Mouse (Mus musculus): ENCODE measurements around the gene Hsd11b2. TPM values are rescaled to one million over a fixed set of nuclear protein-coding genes. Genes with fewer than 3 reads are reported as not detected.

The Hsd11b2 gene
- polyA plus RNA-seq, 1 experiment from 2014 or later, result 0.94 TPM

DNA sequence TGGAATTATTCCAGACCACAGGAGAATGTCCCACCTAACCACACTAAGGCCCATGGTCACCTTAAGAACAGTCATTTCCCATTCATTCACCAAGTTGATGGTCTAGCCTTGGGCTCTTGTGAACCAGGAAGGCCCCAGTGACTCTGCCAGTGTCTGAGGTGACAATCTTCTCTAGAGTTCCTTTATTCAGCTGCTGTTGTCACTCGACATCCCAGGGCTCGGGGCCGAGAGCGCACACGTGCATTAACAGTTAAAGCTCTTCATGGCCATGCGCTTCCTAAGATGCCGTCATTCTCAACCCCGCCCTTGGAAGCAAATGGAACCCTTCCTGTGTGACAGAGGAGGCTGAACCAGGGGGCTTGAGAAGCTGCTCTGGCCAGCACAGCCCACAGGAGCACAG lies 36.4 kb upstream of the Hsd11b2 start:
- WGBS, result 82% methylated on average over 8 of the region's 8 CpGs
- no peaks in the 10 kb centered on the region for H3K36me3 ChIP-seq (ENCODE audit: control insufficient read depth, insufficient read depth, low read length)
- H3K4me3 ChIP-seq (ENCODE audit: low read depth, low read length), result no peak overlapping the region
- no peak overlapping the region for H3K4me2 ChIP-seq (ENCODE audit: low read depth, low read length)
- no peak overlapping the region for H3K9ac ChIP-seq (replicated peaks; ENCODE audit: low read depth, low read length)
- no peaks in the 10 kb centered on the region for H3K4me1 ChIP-seq (ENCODE audit: control insufficient read depth, insufficient read depth, low read length)
- no peak for ATAC-seq (ENCODE audit: low read depth)
- H3K27me3 ChIP-seq (ENCODE audit: control insufficient read depth, insufficient read depth, low read length), result no peaks in the 10 kb centered on the region
- no peaks in the 10 kb centered on the region for H3K9me3 ChIP-seq (ENCODE audit: control insufficient read depth, low read length)
- no peak overlapping the region for H3K27ac ChIP-seq (ENCODE audit: low read depth, low read length)

DNA sequence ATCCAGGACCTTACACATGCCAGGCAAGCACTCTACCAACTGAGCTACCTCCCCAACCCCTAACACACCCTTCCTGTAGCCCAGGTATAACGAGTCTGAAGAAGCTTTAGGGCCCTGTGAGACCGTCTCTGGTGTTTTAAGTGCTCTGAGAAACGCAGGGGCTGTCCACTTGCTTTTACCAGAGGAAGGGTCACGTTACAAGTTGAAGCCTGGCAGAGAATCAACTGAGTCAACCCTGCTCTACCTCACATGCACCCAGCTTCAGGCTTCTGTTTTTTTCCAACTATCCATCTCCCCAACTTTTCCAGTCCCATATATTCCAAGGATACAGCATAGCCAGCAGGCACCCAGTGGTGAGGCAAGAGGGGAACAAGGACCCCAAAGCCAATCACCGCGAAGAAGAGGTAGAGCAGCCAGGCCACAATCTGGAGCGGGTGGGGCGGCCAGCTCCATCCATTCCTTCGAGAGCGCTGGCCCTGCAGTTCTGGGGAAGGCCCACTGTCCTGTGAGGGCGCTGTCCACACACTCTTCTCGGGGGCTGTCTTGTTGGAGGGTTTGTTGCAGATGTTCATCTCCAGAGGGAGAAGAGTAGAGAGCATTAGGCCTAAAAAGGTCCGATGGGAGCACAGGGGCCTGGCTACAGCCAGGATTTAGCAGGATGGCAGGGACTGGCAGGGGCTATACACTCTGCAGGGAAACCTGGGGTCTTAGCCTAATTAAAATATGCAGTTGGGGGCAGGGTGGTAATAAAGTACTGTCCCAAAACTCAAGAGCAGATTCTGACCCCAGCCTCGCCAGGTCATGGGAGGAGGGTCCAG lies 35.1 kb upstream of the Hsd11b2 start:
- Histone ChIP-seq H3K4me1 (ENCODE audit: control insufficient read depth, insufficient read depth, low read length) (no peaks in the 10 kb centered on the region), H3K4me2 (ENCODE audit: low read depth, low read length) (no peak overlapping the region), H3K9ac (replicated peaks; ENCODE audit: low read depth, low read length) (no peak overlapping the region), H3K27ac (ENCODE audit: low read depth, low read length) (no peak overlapping the region), H3K27me3 (ENCODE audit: control insufficient read depth, insufficient read depth, low read length) (no peaks in the 10 kb centered on the region), H3K9me3 (ENCODE audit: control insufficient read depth, low read length) (no peaks in the 10 kb centered on the region), H3K36me3 (ENCODE audit: control insufficient read depth, insufficient read depth, low read length) (no peaks in the 10 kb centered on the region), H3K4me3 (ENCODE audit: low read depth, low read length) (no peak overlapping the region)
- WGBS, result 30% methylated on average over 14 of the region's 14 CpGs
- peak; percentile 58; the same call in 1 of the 2 replicates for ATAC-seq (ENCODE audit: low read depth)

DNA sequence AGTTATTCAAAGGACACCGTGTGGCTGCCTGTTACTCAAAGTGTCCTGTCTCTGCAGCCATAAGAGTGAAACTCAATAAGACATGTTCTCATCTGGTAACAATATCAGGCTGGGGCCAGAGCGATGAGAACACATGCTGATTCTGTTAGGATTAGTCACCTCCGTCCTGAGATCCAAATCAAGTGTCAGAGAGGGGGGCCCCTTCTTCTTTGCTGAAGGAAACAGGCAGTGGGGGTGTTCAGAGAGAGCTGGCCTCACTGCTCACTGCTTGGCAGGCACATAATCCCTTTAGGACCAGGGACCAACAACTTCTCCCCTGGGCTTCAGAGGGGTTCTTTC lies 34.6 kb upstream of the Hsd11b2 start:
- Histone ChIP-seq H3K9ac (replicated peaks; ENCODE audit: low read depth, low read length) (no peak overlapping the region), H3K27ac (ENCODE audit: low read depth, low read length) (no peak overlapping the region), H3K9me3 (ENCODE audit: control insufficient read depth, low read length) (no peaks in the 10 kb centered on the region), H3K36me3 (ENCODE audit: control insufficient read depth, insufficient read depth, low read length) (no peaks in the 10 kb centered on the region), H3K27me3 (ENCODE audit: control insufficient read depth, insufficient read depth, low read length) (no peaks in the 10 kb centered on the region), H3K4me1 (ENCODE audit: control insufficient read depth, insufficient read depth, low read length) (no peaks in the 10 kb centered on the region), H3K4me2 (ENCODE audit: low read depth, low read length) (no peak overlapping the region), H3K4me3 (ENCODE audit: low read depth, low read length) (no peak overlapping the region)
- 41% methylated on average over 3 of the region's 3 CpGs for WGBS
- no peak; the same call in 1 of the 2 replicates for ATAC-seq (ENCODE audit: low read depth)

- WGBS, result 8% methylated on average over 2 of the region's 2 CpGs
- Histone ChIP-seq H3K9me3 (ENCODE audit: control insufficient read depth, low read length) (no peaks in the 10 kb centered on the region), H3K4me1 (ENCODE audit: control insufficient read depth, insufficient read depth, low read length) (no peaks in the 10 kb centered on the region), H3K4me2 (ENCODE audit: low read depth, low read length) (no peak overlapping the region), H3K27ac (ENCODE audit: low read depth, low read length) (no peak overlapping the region), H3K36me3 (ENCODE audit: control insufficient read depth, insufficient read depth, low read length) (no peaks in the 10 kb centered on the region), H3K4me3 (ENCODE audit: low read depth, low read length) (no peak overlapping the region), H3K27me3 (ENCODE audit: control insufficient read depth, insufficient read depth, low read length) (no peaks in the 10 kb centered on the region), H3K9ac (replicated peaks; ENCODE audit: low read depth, low read length) (no peak overlapping the region)
- peak; percentile 33; the same call in 1 of the 2 replicates for ATAC-seq (ENCODE audit: low read depth)
Measured at GRCm38 (mm10) chr8:105484392-105484791, 34.2 kb upstream of the Hsd11b2 start.

DNA sequence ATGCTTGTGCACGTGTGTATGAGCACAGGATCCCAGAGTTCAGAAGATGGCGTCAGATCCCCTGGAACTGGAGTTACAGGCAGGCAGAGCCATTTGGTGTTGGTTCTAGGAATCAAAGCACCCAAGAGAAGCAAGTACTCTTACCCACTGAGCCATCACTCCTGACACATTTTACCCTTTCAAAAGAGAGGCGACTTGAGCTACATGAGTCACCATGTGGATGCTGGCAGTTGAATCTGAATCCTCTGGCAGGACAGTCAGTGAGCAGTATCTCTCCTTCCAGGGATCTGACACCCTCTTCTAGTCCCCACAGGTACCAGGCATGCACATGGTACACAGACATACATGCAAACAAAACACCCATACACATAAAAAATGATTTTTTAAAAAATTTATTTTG lies 30.5 kb upstream of the Hsd11b2 start:
- H3K27me3 ChIP-seq (ENCODE audit: control insufficient read depth, insufficient read depth, low read length), result no peaks in the 10 kb centered on the region
- H3K4me3 ChIP-seq (ENCODE audit: low read depth, low read length), result no peak overlapping the region
- ATAC-seq (ENCODE audit: low read depth), result no peak
- no peak overlapping the region for H3K9ac ChIP-seq (replicated peaks; ENCODE audit: low read depth, low read length)
- H3K36me3 ChIP-seq (ENCODE audit: control insufficient read depth, insufficient read depth, low read length), result no peaks in the 10 kb centered on the region
- no peaks in the 10 kb centered on the region for H3K9me3 ChIP-seq (ENCODE audit: control insufficient read depth, low read length)
- 71% methylated on average over 3 of the region's 3 CpGs for WGBS
- no peak overlapping the region for H3K27ac ChIP-seq (ENCODE audit: low read depth, low read length)
- H3K4me2 ChIP-seq (ENCODE audit: low read depth, low read length), result no peak overlapping the region
- no peaks in the 10 kb centered on the region for H3K4me1 ChIP-seq (ENCODE audit: control insufficient read depth, insufficient read depth, low read length)

DNA sequence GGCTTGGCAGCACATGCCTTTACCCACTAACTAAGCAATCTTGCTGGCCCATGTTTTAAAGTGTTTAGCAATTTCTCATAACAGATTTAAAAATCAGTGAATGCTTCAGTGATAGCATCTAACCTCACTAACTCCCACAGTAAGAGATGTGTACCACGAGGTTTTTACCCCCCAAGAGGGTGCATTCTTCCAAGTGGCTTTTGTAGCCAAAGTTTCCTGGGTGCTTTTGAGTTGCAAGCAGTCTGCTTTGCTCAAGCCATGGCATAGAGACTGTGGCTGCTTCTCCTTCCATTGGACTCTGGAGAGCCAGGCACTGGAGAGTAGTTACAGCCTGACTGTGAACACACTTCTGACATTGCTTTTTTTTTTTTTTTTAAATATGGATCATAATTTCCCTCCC lies 29.3 kb upstream of the Hsd11b2 start:
- no peak for ATAC-seq (ENCODE audit: low read depth)
- Histone ChIP-seq H3K4me1 (ENCODE audit: control insufficient read depth, insufficient read depth, low read length) (no peaks in the 10 kb centered on the region), H3K27ac (ENCODE audit: low read depth, low read length) (no peak overlapping the region), H3K4me3 (ENCODE audit: low read depth, low read length) (no peak overlapping the region), H3K36me3 (ENCODE audit: control insufficient read depth, insufficient read depth, low read length) (no peaks in the 10 kb centered on the region), H3K9ac (replicated peaks; ENCODE audit: low read depth, low read length) (no peak overlapping the region), H3K9me3 (ENCODE audit: control insufficient read depth, low read length) (no peaks in the 10 kb centered on the region), H3K4me2 (ENCODE audit: low read depth, low read length) (no peak overlapping the region), H3K27me3 (ENCODE audit: control insufficient read depth, insufficient read depth, low read length) (no peaks in the 10 kb centered on the region)
- 50% methylated on average over 1 of the region's 1 CpGs for WGBS

GRCm38 (mm10) chr8:105493495-105493894 lies 25.1 kb upstream of the Hsd11b2 start:
- Histone ChIP-seq H3K27ac (ENCODE audit: low read depth, low read length) (no peak overlapping the region), H3K4me3 (ENCODE audit: low read depth, low read length) (no peak overlapping the region), H3K4me1 (ENCODE audit: control insufficient read depth, insufficient read depth, low read length) (peaks cover 11% of the 10 kb centered on the region; the same call in 1 of the 2 replicates), H3K27me3 (ENCODE audit: control insufficient read depth, insufficient read depth, low read length) (no peaks in the 10 kb centered on the region), H3K9ac (replicated peaks; ENCODE audit: low read depth, low read length) (no peak overlapping the region), H3K9me3 (ENCODE audit: control insufficient read depth, low read length) (no peaks in the 10 kb centered on the region), H3K36me3 (ENCODE audit: control insufficient read depth, insufficient read depth, low read length) (no peaks in the 10 kb centered on the region), H3K4me2 (ENCODE audit: low read depth, low read length) (no peak overlapping the region)
- WGBS, result 61% methylated on average over 3 of the region's 3 CpGs
- ATAC-seq (ENCODE audit: low read depth), result no peak

- Histone ChIP-seq H3K9me3 (ENCODE audit: control insufficient read depth, low read length) (no peaks in the 10 kb centered on the region), H3K27me3 (ENCODE audit: control insufficient read depth, insufficient read depth, low read length) (no peaks in the 10 kb centered on the region), H3K27ac (ENCODE audit: low read depth, low read length) (no peak overlapping the region), H3K9ac (replicated peaks; ENCODE audit: low read depth, low read length) (no peak overlapping the region), H3K4me1 (ENCODE audit: control insufficient read depth, insufficient read depth, low read length) (peaks cover 11% of the 10 kb centered on the region; the same call in 1 of the 2 replicates), H3K4me2 (ENCODE audit: low read depth, low read length) (no peak overlapping the region), H3K36me3 (ENCODE audit: control insufficient read depth, insufficient read depth, low read length) (no peaks in the 10 kb centered on the region), H3K4me3 (ENCODE audit: low read depth, low read length) (no peak overlapping the region)
- no peak for ATAC-seq (ENCODE audit: low read depth)
- 75% methylated on average over 3 of the region's 3 CpGs for WGBS
Measured at GRCm38 (mm10) chr8:105494566-105494965, 24.0 kb upstream of the Hsd11b2 start.

DNA sequence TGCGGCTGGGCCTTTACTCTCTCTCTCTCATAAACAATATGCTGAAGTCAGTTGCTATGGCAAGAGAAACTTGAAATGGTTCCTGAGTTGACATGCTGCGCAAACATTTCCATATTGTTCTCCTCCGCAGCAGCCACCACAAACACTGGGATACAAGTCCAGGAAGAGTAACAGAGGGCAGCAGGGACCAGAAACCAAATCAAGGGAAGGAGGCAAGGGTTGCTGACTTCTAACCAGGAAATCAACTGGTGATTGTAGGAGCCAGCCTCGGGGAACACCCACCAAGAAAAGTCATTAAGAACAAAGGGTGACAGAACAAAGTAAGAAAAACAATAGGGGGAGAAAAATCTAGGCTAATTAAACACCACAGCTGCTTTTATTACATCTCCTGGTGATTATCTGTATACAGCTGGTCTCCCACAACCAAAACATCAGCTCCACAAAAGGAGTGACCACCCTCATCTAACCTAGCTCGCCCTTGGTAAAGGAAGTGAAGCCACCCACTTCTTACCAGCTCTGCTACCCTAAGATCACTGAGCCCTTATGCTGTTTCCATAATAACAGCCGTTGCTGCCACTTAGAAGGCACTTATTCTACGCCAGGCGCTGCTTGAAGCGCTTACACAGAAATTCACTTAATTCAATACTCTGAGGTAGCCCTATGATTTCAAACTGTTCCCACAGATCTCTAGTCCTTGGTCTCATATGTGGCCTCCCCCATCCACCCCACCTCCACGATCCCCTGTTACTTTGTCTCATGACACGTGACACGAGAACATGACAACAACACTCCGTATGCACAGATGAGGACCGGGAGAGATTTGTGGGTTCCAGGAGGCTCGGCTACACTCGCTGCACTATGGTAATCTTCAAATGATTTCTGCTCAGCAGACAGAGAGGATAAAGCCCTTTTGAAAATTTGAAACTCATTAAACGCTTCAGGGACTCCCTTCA lies 22.9 kb upstream of the Hsd11b2 start:
- Histone ChIP-seq H3K4me2 (ENCODE audit: low read depth, low read length) (peak overlapping the region; percentile 87), H3K27ac (ENCODE audit: low read depth, low read length) (peak overlapping the region; percentile 70; the same call in 1 of the 2 replicates), H3K9me3 (ENCODE audit: control insufficient read depth, low read length) (no peaks in the 10 kb centered on the region), H3K4me3 (ENCODE audit: low read depth, low read length) (peak overlapping the region; percentile 84), H3K9ac (replicated peaks; ENCODE audit: low read depth, low read length) (peak overlapping the region; percentile 83), H3K4me1 (ENCODE audit: control insufficient read depth, insufficient read depth, low read length) (peaks cover 11% of the 10 kb centered on the region; the same call in 1 of the 2 replicates), H3K36me3 (ENCODE audit: control insufficient read depth, insufficient read depth, low read length) (no peaks in the 10 kb centered on the region), H3K27me3 (ENCODE audit: control insufficient read depth, insufficient read depth, low read length) (no peaks in the 10 kb centered on the region)
- 14% methylated on average over 17 of the region's 17 CpGs for WGBS
- peak; percentile 18; the same call in 1 of the 2 replicates for ATAC-seq (ENCODE audit: low read depth)

All from neural tube, embryonic 14.5 days (tissue).